8 mouse cellular contexts compared by ENCODE assay signal in the genomic region with DNA sequence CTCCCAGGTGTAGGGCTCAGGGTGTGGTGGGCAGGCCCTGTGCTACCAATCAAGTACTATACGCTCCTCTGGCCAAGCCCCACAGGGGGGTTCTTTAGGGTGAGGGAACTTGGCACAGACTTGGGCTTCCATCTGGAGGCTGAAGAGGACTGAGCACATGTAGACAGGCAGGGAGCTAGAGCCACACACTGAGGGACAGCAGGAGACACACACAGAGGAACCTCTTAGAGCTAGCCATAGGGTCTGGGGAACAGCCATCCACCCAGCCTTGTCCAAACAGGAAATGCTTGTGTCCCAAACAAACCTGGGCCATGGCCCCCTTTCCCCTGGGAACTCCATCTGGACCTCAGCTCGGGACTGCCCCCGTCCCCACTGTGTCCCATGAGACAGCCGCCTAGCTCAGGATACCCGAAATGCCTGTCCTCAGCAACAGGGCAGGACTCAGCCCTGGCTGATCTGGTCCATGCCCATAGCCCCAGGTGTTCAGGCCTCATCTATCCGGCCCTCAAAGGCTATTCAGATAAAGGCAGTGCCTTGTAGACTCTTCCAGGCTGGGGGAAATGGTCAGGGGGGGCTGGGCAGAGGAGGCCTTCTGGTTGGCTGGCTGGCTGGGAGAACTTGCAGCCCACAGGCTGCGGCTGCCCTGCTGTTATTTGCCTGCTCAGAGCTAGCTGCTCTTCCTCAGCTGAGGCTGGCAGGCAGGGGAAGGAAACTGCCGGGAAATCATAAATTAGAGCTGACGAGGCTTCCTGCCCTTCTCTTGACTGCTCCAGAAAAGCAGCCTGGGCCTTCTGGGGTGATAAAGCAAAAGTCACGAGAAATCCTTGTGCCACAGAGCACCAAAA. TPM values are rescaled to one million over a fixed set of nuclear protein-coding genes. Genes with fewer than 3 reads are reported as not detected.
A peak's percentile ranks its signal among the peaks of the same experiment; 100 is the strongest.
DNase-seq lines count a peak whose midpoint lies in the region; ATAC-seq lines count a peak whose summit lies in the region.

No protein-coding gene starts in this region.

- intact Hi-C loops in left cerebral cortex, postnatal 4 days (cut with DNase I): no loop called here
- intact Hi-C loops in left cerebral cortex, postnatal 36 days (cut with DNase I): no loop called here

- H3K4me1 ChIP-seq in intestine, embryonic 16.5 days (ENCODE audit: control insufficient read depth, insufficient read depth, low read length): peaks cover 26% of the 10 kb centered on the region
- H3K4me1 ChIP-seq in neural tube, embryonic 13.5 days (replicated peaks): peaks cover 36% of the 10 kb centered on the region

- peak; percentile 77 for DNase-seq in left cerebral cortex, postnatal 4 days
- DNase-seq in left cerebral cortex, postnatal 36 days (ENCODE audit: low spot score in 2 of 2): no peak
- DNase-seq in cerebellum, postnatal 25 days: peak; percentile 65 to 70
- no peak for DNase-seq in urinary bladder, postnatal 36 days (ENCODE audit: low spot score in 2 of 2)
- no peak for DNase-seq in layer of hippocampus, adult 9-11 months
- DNase-seq in right cerebral cortex, postnatal 10 days (ENCODE audit: low spot score in 2 of 2): no peak

- H3K9me3 ChIP-seq in intestine, embryonic 16.5 days (ENCODE audit: control insufficient read depth, low read length): no peaks in the 10 kb centered on the region
- H3K9me3 ChIP-seq in neural tube, embryonic 13.5 days: no peaks in the 10 kb centered on the region

- peak; percentile 59 for ATAC-seq in intestine, embryonic 16.5 days
- ATAC-seq in neural tube, embryonic 13.5 days (ENCODE audit: low read depth): no peak

- H3K9ac ChIP-seq in intestine, embryonic 16.5 days (ENCODE audit: low read depth, low read length): peak overlapping the region; percentile 52
- no peak overlapping the region for H3K9ac ChIP-seq in neural tube, embryonic 13.5 days

- H3K27me3 ChIP-seq in intestine, embryonic 16.5 days (replicated peaks; ENCODE audit: control insufficient read depth, insufficient read depth, low read length): no peaks in the 10 kb centered on the region
- 0 out of 2 replicates have a peak, but pooled peaks cover 13% of the 10 kb centered on the region for H3K27me3 ChIP-seq in neural tube, embryonic 13.5 days

- H3K4me3 ChIP-seq in intestine, embryonic 16.5 days (ENCODE audit: low read length): no peak overlapping the region
- no peak overlapping the region for H3K4me3 ChIP-seq in neural tube, embryonic 13.5 days

- no peaks in the 10 kb centered on the region for H3K36me3 ChIP-seq in intestine, embryonic 16.5 days (ENCODE audit: control insufficient read depth, insufficient read depth, low read length)
- no peaks in the 10 kb centered on the region for H3K36me3 ChIP-seq in neural tube, embryonic 13.5 days

- 32% methylated on average over 10 of the region's 10 CpGs for WGBS in intestine, embryonic 16.5 days
- WGBS in neural tube, embryonic 13.5 days: 27% methylated on average over 10 of the region's 10 CpGs

- H3K4me2 ChIP-seq in intestine, embryonic 16.5 days (ENCODE audit: low read depth, low read length): no peak overlapping the region
- H3K4me2 ChIP-seq in neural tube, embryonic 13.5 days: no peak overlapping the region

- H3K27ac ChIP-seq in intestine, embryonic 16.5 days (ENCODE audit: low read length): peak overlapping the region; percentile 85
- 0 out of 2 replicates have a peak overlapping the region, but pooled peaks have one; percentile 10 for H3K27ac ChIP-seq in neural tube, embryonic 13.5 days (replicated peaks)

RNA-seq across cellular contexts. Expression of a gene that starts 3.1 kb away (rescaled TPM):
- total RNA-seq in left cerebral cortex, postnatal 4 days (2021): 10 to 100 TPM; 38.7 to 43.8 TPM
- 10 to 100 TPM in 1 of 2 experiments, 1 to 10 TPM in 1; 9.8 to 10.9 TPM for total RNA-seq in left cerebral cortex, postnatal 36 days (2021)
- polyA plus RNA-seq in intestine, embryonic 16.5 days (2015; fragmentation: Nextera tagmentation; extraction: Ambion mirVana): 112 and 120 TPM in 2 replicates
- polyA plus RNA-seq in neural tube, embryonic 13.5 days (2015; fragmentation: Nextera tagmentation; extraction: Ambion mirVana): 16.5 and 18.9 TPM in 2 replicates

RNA-seq across cellular contexts. Expression of a gene that starts 56.1 kb away (rescaled TPM):
- total RNA-seq in left cerebral cortex, postnatal 4 days (2021): 100 to 1,000 TPM; 380 to 389 TPM
- 100 to 1,000 TPM; 222 to 343 TPM for total RNA-seq in left cerebral cortex, postnatal 36 days (2021)
- polyA plus RNA-seq in intestine, embryonic 16.5 days (2015; fragmentation: Nextera tagmentation; extraction: Ambion mirVana): 499 and 529 TPM in 2 replicates
- polyA plus RNA-seq in neural tube, embryonic 13.5 days (2015; fragmentation: Nextera tagmentation; extraction: Ambion mirVana): 624 and 700 TPM in 2 replicates

RNA-seq across cellular contexts. Expression of a gene that starts 56.5 kb away (rescaled TPM):
- 10 to 100 TPM; 26.1 to 28.1 TPM for total RNA-seq in left cerebral cortex, postnatal 4 days (2021)
- total RNA-seq in left cerebral cortex, postnatal 36 days (2021): 10 to 100 TPM; 22.2 to 26.2 TPM
- polyA plus RNA-seq in intestine, embryonic 16.5 days (2015; fragmentation: Nextera tagmentation; extraction: Ambion mirVana): 27.8 and 32.5 TPM in 2 replicates
- 26.2 and 32.7 TPM in 2 replicates for polyA plus RNA-seq in neural tube, embryonic 13.5 days (2015; fragmentation: Nextera tagmentation; extraction: Ambion mirVana)

Comparison
In these comparisons a context has a peak if more than half of its experiments do, and no peak if none do; other contexts are left out.
1. DNase-seq: peak in left cerebral cortex, postnatal 4 days (single experiment) and cerebellum, postnatal 25 days (2 of 2); none in left cerebral cortex, postnatal 36 days (0 of 2), urinary bladder, postnatal 36 days (0 of 2), layer of hippocampus, adult 9-11 months (single experiment) and right cerebral cortex, postnatal 10 days (0 of 2).